Mouse (Mus musculus): ENCODE results near the gene Gm45140. TPM values are rescaled to one million over a fixed set of nuclear protein-coding genes. Genes with fewer than 3 reads are reported as not detected.

The Gm45140 gene
- polyA plus RNA-seq, 1 experiment from 2014 or later = 3.7 TPM

DNA sequence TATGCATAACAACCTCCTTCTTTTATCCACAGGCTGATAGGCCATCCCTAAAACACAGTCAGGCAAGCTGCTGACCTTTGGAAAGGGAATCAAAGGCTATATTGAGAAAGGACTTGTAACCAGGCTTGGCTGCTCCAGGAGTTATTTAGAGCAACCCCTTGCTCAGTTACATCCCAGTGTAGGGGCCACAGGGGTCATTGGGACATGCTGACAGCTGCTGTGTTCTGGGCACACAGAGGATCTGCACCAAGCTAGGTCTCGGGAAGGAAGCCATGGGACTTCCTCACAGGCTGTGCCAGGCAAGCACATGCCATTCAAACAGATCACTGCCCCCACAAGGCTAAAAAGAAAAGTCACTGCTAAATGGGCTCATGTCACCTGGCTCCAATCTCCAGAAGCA, 37.5 kb upstream of the Gm45140 start:
- Histone ChIP-seq H3K27me3 (replicated peaks; ENCODE audit: control insufficient read depth, insufficient read depth, low read length) (no peaks in the 10 kb centered on the region), H3K4me1 (replicated peaks; ENCODE audit: control insufficient read depth, insufficient read depth, low read length) (peaks cover 4% of the 10 kb centered on the region; the same call in 1 of the 2 replicates), H3K9ac (ENCODE audit: low read length) (no peak overlapping the region), H3K27ac (ENCODE audit: low read depth) (no peak overlapping the region), H3K9me3 (ENCODE audit: control insufficient read depth, low read length) (no peaks in the 10 kb centered on the region; the same call in 1 of the 2 replicates), H3K4me2 (ENCODE audit: low read length) (no peak overlapping the region), H3K36me3 (ENCODE audit: control insufficient read depth, insufficient read depth, low read length) (no peaks in the 10 kb centered on the region), H3K4me3 (ENCODE audit: low read depth, low read length) (no peak overlapping the region)
- ATAC-seq (replicated peaks; ENCODE audit: low FRiP score, low TSS enrichment, low read depth) = no peak
- 46% methylated on average over 1 of the region's 1 CpGs for WGBS
- DNase-seq (ENCODE audit: low spot score) = no peak

DNA sequence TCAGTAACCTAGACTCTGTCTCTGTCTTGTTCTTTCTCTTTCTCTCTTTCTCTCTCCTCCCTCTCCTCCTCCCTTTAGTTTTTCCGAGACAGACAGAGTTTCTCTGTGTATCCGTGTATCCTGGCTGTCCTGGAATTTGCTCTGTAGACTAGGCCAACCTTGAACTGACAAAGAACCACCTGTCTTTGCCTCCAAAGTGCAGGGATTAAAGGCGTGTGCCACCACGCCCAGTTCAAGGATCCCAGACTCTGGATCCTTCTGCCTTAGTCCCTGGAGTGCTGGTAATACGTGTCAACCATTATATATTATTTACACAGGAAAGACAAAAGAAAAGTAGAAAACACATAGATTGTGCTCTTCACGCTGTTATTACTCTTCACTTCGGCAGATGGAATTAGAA, 35.6 kb upstream of the Gm45140 start:
- Histone ChIP-seq H3K9ac (ENCODE audit: low read length) (no peak overlapping the region), H3K36me3 (ENCODE audit: control insufficient read depth, insufficient read depth, low read length) (no peaks in the 10 kb centered on the region), H3K4me2 (ENCODE audit: low read length) (no peak overlapping the region), H3K4me1 (replicated peaks; ENCODE audit: control insufficient read depth, insufficient read depth, low read length) (peaks cover 4% of the 10 kb centered on the region; the same call in 1 of the 2 replicates), H3K4me3 (ENCODE audit: low read depth, low read length) (no peak overlapping the region), H3K27me3 (replicated peaks; ENCODE audit: control insufficient read depth, insufficient read depth, low read length) (no peaks in the 10 kb centered on the region), H3K9me3 (ENCODE audit: control insufficient read depth, low read length) (no peaks in the 10 kb centered on the region; the same call in 1 of the 2 replicates), H3K27ac (ENCODE audit: low read depth) (no peak overlapping the region)
- ATAC-seq (replicated peaks; ENCODE audit: low FRiP score, low TSS enrichment, low read depth) (no peak), DNase-seq (ENCODE audit: low spot score) (no peak)
- WGBS = 78% methylated on average over 7 of the region's 7 CpGs

DNA sequence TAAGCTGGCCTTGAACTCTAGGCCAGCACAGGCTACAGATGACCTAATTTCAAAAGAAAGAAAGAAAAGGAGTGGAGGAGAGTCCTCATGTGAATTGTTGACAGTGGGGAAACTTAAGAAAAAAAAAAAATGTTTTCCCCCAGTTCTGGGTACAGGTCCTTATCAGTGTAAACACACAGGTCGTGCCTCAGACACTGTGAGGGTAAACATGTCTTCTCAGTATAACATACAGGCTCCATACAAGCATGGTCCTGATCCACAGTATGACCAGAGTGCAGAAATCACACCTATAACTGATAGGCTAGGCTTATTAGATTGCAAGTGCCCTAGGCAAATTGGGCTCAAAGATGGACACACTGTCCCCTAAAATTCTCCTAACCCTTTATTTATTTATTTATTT, 34.8 kb upstream of the Gm45140 start:
- Histone ChIP-seq H3K4me2 (ENCODE audit: low read length) (no peak overlapping the region), H3K27ac (ENCODE audit: low read depth) (no peak overlapping the region), H3K4me3 (ENCODE audit: low read depth, low read length) (no peak overlapping the region), H3K9me3 (ENCODE audit: control insufficient read depth, low read length) (no peaks in the 10 kb centered on the region; the same call in 1 of the 2 replicates), H3K9ac (ENCODE audit: low read length) (no peak overlapping the region), H3K36me3 (ENCODE audit: control insufficient read depth, insufficient read depth, low read length) (no peaks in the 10 kb centered on the region), H3K27me3 (replicated peaks; ENCODE audit: control insufficient read depth, insufficient read depth, low read length) (no peaks in the 10 kb centered on the region), H3K4me1 (replicated peaks; ENCODE audit: control insufficient read depth, insufficient read depth, low read length) (peaks cover 4% of the 10 kb centered on the region; the same call in 1 of the 2 replicates)
- DNase-seq (ENCODE audit: low spot score) = no peak
- 28% methylated on average over 1 of the region's 1 CpGs for WGBS
- no peak for ATAC-seq (replicated peaks; ENCODE audit: low FRiP score, low TSS enrichment, low read depth)

DNA sequence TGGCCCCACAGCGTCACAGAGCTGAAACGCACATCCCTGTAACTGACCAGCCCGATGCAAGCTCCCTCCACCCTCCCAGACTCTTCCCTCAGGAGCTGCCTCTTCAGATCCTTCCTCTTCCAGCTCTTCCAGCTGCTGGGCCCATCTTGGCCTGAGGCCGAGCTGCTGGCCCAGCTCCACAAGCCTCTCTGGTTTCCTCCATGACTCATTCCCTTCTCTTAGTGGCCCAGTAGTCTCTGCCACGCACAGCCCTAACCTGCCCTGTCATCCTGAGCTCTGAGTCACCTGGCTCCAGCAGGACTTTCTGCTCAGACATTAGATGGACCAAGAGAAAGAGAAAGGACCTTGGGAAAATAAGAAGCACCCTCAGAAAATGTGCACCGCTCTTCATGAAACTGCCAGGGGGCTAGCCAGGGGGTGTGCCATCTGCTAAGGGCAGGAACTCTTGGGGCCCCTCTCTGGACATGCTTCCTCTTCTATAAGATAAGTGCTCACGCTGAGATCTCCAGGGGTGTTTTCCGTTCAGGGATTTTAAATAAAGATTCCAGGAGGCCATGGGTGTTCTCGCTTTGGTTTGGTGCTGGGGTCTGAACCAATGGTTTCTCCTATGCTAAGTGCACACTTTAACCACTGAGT, 33.4 kb upstream of the Gm45140 start:
- Histone ChIP-seq H3K36me3 (ENCODE audit: control insufficient read depth, insufficient read depth, low read length) (no peaks in the 10 kb centered on the region), H3K9me3 (ENCODE audit: control insufficient read depth, low read length) (no peaks in the 10 kb centered on the region; the same call in 1 of the 2 replicates), H3K4me2 (ENCODE audit: low read length) (no peak overlapping the region), H3K4me3 (ENCODE audit: low read depth, low read length) (no peak overlapping the region), H3K27me3 (replicated peaks; ENCODE audit: control insufficient read depth, insufficient read depth, low read length) (no peaks in the 10 kb centered on the region), H3K4me1 (replicated peaks; ENCODE audit: control insufficient read depth, insufficient read depth, low read length) (peaks cover 4% of the 10 kb centered on the region; the same call in 1 of the 2 replicates), H3K27ac (ENCODE audit: low read depth) (no peak overlapping the region), H3K9ac (ENCODE audit: low read length) (no peak overlapping the region)
- DNase-seq (ENCODE audit: low spot score) = no peak
- ATAC-seq (replicated peaks; ENCODE audit: low FRiP score, low TSS enrichment, low read depth) = no peak
- 74% methylated on average over 9 of the region's 9 CpGs for WGBS

DNA sequence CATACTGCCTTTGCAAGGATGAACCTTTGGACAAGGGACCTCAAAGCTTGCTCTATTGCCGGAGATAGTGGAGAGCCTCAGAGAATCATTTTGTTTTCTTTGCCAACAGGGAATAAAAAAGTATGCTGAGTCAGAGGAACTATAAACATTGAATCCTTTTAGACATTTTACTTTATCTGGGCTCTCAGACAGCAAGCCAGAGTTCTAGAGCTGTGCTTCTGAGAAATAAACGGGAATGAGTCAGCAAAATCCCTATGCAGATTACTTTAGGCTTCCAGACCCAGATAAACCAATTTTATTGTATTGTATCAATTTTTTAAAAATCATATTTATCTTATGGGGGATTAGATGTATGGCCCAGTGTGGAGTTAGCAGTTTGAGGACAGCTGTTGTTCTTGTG, 31.7 kb upstream of the Gm45140 start:
- Histone ChIP-seq H3K27ac (ENCODE audit: low read depth) (no peak overlapping the region), H3K9me3 (ENCODE audit: control insufficient read depth, low read length) (no peaks in the 10 kb centered on the region), H3K36me3 (ENCODE audit: control insufficient read depth, insufficient read depth, low read length) (no peaks in the 10 kb centered on the region), H3K9ac (ENCODE audit: low read length) (no peak overlapping the region), H3K4me1 (replicated peaks; ENCODE audit: control insufficient read depth, insufficient read depth, low read length) (peaks cover 4% of the 10 kb centered on the region; the same call in 1 of the 2 replicates), H3K4me3 (ENCODE audit: low read depth, low read length) (no peak overlapping the region), H3K4me2 (ENCODE audit: low read length) (no peak overlapping the region), H3K27me3 (replicated peaks; ENCODE audit: control insufficient read depth, insufficient read depth, low read length) (no peaks in the 10 kb centered on the region)
- WGBS = 61% methylated on average over 2 of the region's 2 CpGs
- DNase-seq (ENCODE audit: low spot score) = no peak
- no peak for ATAC-seq (replicated peaks; ENCODE audit: low FRiP score, low TSS enrichment, low read depth)

DNA sequence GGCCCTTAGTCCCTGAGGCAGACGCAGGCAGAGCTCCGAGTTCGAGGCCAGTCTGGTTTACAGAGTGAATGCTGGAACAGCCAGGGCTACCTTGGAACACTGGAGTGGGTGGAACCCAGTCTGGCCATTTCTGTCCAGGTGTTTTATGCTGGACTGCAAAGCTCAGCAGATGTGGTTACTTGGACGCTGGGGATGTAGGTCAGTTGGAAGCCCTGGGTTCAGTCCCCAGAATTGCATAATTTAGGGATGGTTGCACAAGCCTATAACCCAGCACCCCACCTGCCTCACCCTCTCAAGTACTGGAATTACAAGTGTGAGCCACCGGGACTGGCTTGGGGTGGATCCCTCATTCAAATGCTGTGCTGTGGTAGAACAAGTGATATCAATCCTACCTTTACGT, 30.6 kb upstream of the Gm45140 start:
- ATAC-seq (replicated peaks; ENCODE audit: low FRiP score, low TSS enrichment, low read depth) = no peak
- Histone ChIP-seq H3K9me3 (ENCODE audit: control insufficient read depth, low read length) (no peaks in the 10 kb centered on the region), H3K9ac (ENCODE audit: low read length) (no peak overlapping the region), H3K4me1 (replicated peaks; ENCODE audit: control insufficient read depth, insufficient read depth, low read length) (peaks cover 4% of the 10 kb centered on the region; the same call in 1 of the 2 replicates), H3K4me2 (ENCODE audit: low read length) (no peak overlapping the region), H3K27me3 (replicated peaks; ENCODE audit: control insufficient read depth, insufficient read depth, low read length) (no peaks in the 10 kb centered on the region), H3K4me3 (ENCODE audit: low read depth, low read length) (no peak overlapping the region), H3K36me3 (ENCODE audit: control insufficient read depth, insufficient read depth, low read length) (no peaks in the 10 kb centered on the region), H3K27ac (ENCODE audit: low read depth) (no peak overlapping the region)
- no peak for DNase-seq (ENCODE audit: low spot score)
- WGBS = 89% methylated on average over 6 of the region's 6 CpGs

DNA sequence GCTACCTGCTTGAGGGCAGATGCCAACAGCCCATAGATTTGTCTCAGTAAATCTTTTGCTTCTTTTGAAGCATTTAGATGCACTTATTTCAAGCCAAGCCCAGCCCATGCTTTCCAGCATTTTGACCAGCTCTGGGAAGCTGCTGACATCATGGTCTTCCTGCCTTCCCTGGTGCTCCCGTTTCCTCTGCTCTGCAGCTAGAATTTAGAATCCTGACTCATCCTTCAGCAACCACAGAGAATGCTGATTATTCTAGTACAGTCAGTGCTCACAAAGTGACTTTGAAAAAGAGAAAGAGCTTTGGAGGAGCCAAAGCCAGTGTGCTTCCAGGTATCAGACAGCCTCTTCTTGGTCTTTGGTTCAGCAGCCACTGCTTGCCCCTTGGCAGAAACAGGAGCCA, 21.5 kb upstream of the Gm45140 start:
- no peak overlapping the region for H3K4me2 ChIP-seq (ENCODE audit: low read length)
- H3K27me3 ChIP-seq (replicated peaks; ENCODE audit: control insufficient read depth, insufficient read depth, low read length) = no peaks in the 10 kb centered on the region
- 48% methylated on average over 1 of the region's 1 CpGs for WGBS
- no peak for ATAC-seq (replicated peaks; ENCODE audit: low FRiP score, low TSS enrichment, low read depth)
- no peaks in the 10 kb centered on the region for H3K36me3 ChIP-seq (ENCODE audit: control insufficient read depth, insufficient read depth, low read length)
- H3K9me3 ChIP-seq (ENCODE audit: control insufficient read depth, low read length) = no peaks in the 10 kb centered on the region
- no peak for DNase-seq (ENCODE audit: low spot score)
- H3K9ac ChIP-seq (ENCODE audit: low read length) = no peak overlapping the region
- H3K4me1 ChIP-seq (replicated peaks; ENCODE audit: control insufficient read depth, insufficient read depth, low read length) = no peaks in the 10 kb centered on the region
- no peak overlapping the region for H3K4me3 ChIP-seq (ENCODE audit: low read depth, low read length)
- no peak overlapping the region for H3K27ac ChIP-seq (ENCODE audit: low read depth)

DNA sequence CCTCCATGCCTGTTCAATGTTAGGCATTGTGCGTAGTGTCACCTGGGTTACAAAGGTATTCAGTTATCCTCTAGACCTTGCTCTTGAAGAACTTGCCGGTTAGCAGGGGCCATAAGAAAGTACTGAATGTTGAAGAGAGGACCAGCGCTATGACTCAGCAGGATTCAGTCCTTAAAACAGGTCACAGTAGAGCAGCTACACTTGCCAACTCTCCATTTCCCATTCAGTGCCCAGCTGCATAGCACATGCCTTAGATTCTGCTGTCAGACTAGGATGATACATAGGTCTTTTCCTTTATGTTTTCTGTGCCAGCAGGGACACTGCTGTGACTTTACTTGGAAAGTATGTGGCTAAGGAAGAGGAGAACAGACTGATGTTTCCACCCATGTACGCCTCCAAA, 17.9 kb upstream of the Gm45140 start:
- H3K9me3 ChIP-seq (ENCODE audit: control insufficient read depth, low read length) = no peaks in the 10 kb centered on the region
- H3K4me2 ChIP-seq (ENCODE audit: low read length) = no peak overlapping the region
- peaks cover 6% of the 10 kb centered on the region; the same call in 1 of the 2 replicates for H3K36me3 ChIP-seq (ENCODE audit: control insufficient read depth, insufficient read depth, low read length)
- DNase-seq (ENCODE audit: low spot score) (no peak), ATAC-seq (replicated peaks; ENCODE audit: low FRiP score, low TSS enrichment, low read depth) (no peak)
- H3K27me3 ChIP-seq (replicated peaks; ENCODE audit: control insufficient read depth, insufficient read depth, low read length) = no peaks in the 10 kb centered on the region
- no peak overlapping the region for H3K27ac ChIP-seq (ENCODE audit: low read depth)
- 78% methylated on average over 4 of the region's 4 CpGs for WGBS
- H3K9ac ChIP-seq (ENCODE audit: low read length) = no peak overlapping the region
- H3K4me3 ChIP-seq (ENCODE audit: low read depth, low read length) = no peak overlapping the region
- H3K4me1 ChIP-seq (replicated peaks; ENCODE audit: control insufficient read depth, insufficient read depth, low read length) = peaks cover 8% of the 10 kb centered on the region

DNA sequence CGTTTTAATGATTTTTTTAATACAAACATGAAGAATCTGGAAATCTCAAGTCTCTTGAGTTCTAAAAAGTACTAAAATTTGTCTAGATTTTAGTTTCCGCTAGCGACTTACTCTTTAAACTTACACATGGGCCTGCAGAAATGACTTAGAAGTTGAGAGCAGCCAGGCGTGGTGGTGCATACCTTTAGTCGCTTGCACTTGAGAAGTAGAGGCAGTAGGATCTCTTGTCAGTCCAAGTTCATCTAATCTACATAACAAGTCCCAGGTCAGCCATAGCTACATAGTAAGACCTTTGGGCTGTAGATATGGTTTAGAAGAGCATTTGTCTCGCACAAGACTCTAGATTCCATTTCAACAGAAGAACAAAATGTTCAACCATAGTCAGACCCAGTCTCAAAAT, 16.3 kb upstream of the Gm45140 start:
- peak overlapping the region; percentile 92; the same call in 1 of the 2 replicates for H3K4me2 ChIP-seq (ENCODE audit: low read length)
- WGBS = 76% methylated on average over 6 of the region's 6 CpGs

More for the DNA sequence above, 16.3 kb upstream of the Gm45140 start:
- DNase-seq (ENCODE audit: low spot score) (no peak), ATAC-seq (replicated peaks; ENCODE audit: low FRiP score, low TSS enrichment, low read depth) (no peak)
- H3K27ac ChIP-seq (ENCODE audit: low read depth) = no peak overlapping the region
- H3K27me3 ChIP-seq (replicated peaks; ENCODE audit: control insufficient read depth, insufficient read depth, low read length) = no peaks in the 10 kb centered on the region
- H3K36me3 ChIP-seq (ENCODE audit: control insufficient read depth, insufficient read depth, low read length) = peaks cover 18% of the 10 kb centered on the region
- peaks cover 16% of the 10 kb centered on the region for H3K4me1 ChIP-seq (replicated peaks; ENCODE audit: control insufficient read depth, insufficient read depth, low read length)
- H3K4me3 ChIP-seq (ENCODE audit: low read depth, low read length) = no peak overlapping the region
- H3K9me3 ChIP-seq (ENCODE audit: control insufficient read depth, low read length) = no peaks in the 10 kb centered on the region
- no peak overlapping the region for H3K9ac ChIP-seq (ENCODE audit: low read length)

Measured in intestine, embryonic 14.5 days (tissue).